Mouse (Mus musculus) liver, adult 2 months (tissue): Measurements from ENCODE around the gene Psma7. TPM values are rescaled to one million over a fixed set of nuclear protein-coding genes. Genes with fewer than 3 reads are reported as not detected.

Experiments
- DNase-seq: peaks from one replicate; pipeline ENCODE4 v3.0.0-alpha.2; 2011; ENCODE audit warnings: low read depth, low spot score; ENCODE audit errors: extremely low read depth
- H3K27ac ChIP-seq: fragments of 200-500 bp; replicated peaks from 2 replicates; pipeline ENCODE4 v1.5.1; 2012; ENCODE audit warnings: low read depth, mild to moderate bottlenecking, control low read depth, inconsistent platforms, low read length; ENCODE audit not compliant: insufficient read depth
- H3K27me3 ChIP-seq: fragments of 200-500 bp; 2 replicates; pipeline ENCODE4 v1.6.1; 2012; ENCODE audit warnings: mild to moderate bottlenecking, moderate library complexity, low read length, inconsistent platforms; ENCODE audit not compliant: control insufficient read depth, insufficient read depth
- H3K36me3 ChIP-seq: fragments of 200-500 bp; 2 replicates; pipeline ENCODE4 v1.6.1; 2012; ENCODE audit warnings: low read length, inconsistent platforms; ENCODE audit not compliant: control insufficient read depth, insufficient read depth
- H3K4me1 ChIP-seq: fragments of 200-500 bp; 2 replicates; pipeline ENCODE4 v1.6.1; 2011; ENCODE audit warnings: low read length; ENCODE audit not compliant: control insufficient read depth, insufficient read depth
- H3K4me3 ChIP-seq: fragments of 200-500 bp; 2 replicates; pipeline ENCODE4 v1.5.1; 2011; ENCODE audit warnings: low read depth, mild to moderate bottlenecking, control low read depth, low read length, moderate library complexity; ENCODE audit not compliant: insufficient read depth
- H3K79me2 ChIP-seq: fragments of 200-500 bp; 2 replicates; pipeline ENCODE4 v1.6.1; 2012; ENCODE audit warnings: inconsistent platforms, mild to moderate bottlenecking, low read length, moderate library complexity; ENCODE audit not compliant: control insufficient read depth, insufficient read depth
- H3K9ac ChIP-seq: fragments of 200-500 bp; 2 replicates; pipeline ENCODE4 v1.6.1; 2012; ENCODE audit warnings: low read depth, mild to moderate bottlenecking, control low read depth, inconsistent platforms, low read length
- CTCF ChIP-seq: fragments of 200-500 bp; IDR thresholded peaks from 2 replicates; pipeline ENCODE4 v1.5.1; 2011; ENCODE audit warnings: low read depth, low read length, control low read depth
- POLR2A ChIP-seq: fragments of 200-500 bp; IDR thresholded peaks from 2 replicates; pipeline ENCODE4 v1.6.1; 2011; ENCODE audit warnings: low read length, control low read depth; ENCODE audit not compliant: insufficient read depth; ENCODE audit errors: extremely low read depth
- WGBS: fragments of 180-500 bp; shearing (Covaris S2); methylation state at CpG from one replicate; pipeline ENCODE4 v1.1.7; 2018; 5-methylcytosine and 5-hydroxymethylcytosine counted together
- polyA plus RNA-seq: library from polyadenylated mRNA; depleted of rRNA; stranded (reverse); fragments of >200 nt; gene quantifications from 2 replicates; pipeline ENCODE4 v1.2.3, GENCODE M21; 2012
- total RNA-seq: library from RNA; depleted of rRNA; stranded (reverse); fragments of >200 nt; gene quantifications from 2 replicates; pipeline ENCODE4 v1.2.3, GENCODE M21; 2014

The Psma7 gene
- total and polyA plus RNA-seq, 2 experiments = 160 to 199 TPM

DNA sequence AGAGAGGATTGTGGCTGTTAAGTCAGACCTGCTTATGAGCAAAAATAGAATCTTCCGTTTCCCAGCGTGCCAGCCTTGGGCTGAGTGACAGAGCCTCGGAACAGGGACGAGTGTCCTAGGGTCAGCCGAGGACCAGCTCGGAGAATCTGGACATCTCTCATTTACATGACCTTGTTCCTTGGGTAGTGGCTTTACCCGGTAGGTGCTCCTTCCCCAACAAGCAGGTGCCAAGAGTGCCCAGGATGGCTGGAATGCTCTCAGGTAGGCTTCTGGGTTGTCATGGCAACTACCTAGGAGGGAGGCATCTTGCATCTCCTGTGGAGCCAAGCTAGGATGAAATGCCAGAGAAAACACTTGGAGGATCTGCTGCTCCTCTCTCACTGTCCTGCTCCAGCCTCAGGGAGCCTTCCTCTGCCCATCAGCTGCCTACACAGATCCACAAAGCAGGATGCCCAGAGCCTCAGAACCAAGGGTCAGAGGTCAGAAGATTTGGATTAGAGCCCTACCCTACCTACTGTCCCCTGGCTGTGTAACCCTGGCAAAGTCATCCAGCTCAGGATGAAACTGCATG, 22.1 kb downstream of the Psma7 start:
- DNase-seq = peak; percentile 43
- Histone ChIP-seq H3K36me3 (no peaks in the 10 kb centered on the region), H3K4me1 (no peaks in the 10 kb centered on the region), H3K79me2 (peaks cover 2% of the 10 kb centered on the region), H3K27me3 (no peaks in the 10 kb centered on the region), H3K27ac (no peak overlapping the region), H3K4me3 (no peak overlapping the region), H3K9ac (no peak overlapping the region)
- WGBS = 91% methylated on average over 7 of the region's 7 CpGs
- no peak for TF ChIP-seq POLR2A
- no peak for TF ChIP-seq CTCF

DNA sequence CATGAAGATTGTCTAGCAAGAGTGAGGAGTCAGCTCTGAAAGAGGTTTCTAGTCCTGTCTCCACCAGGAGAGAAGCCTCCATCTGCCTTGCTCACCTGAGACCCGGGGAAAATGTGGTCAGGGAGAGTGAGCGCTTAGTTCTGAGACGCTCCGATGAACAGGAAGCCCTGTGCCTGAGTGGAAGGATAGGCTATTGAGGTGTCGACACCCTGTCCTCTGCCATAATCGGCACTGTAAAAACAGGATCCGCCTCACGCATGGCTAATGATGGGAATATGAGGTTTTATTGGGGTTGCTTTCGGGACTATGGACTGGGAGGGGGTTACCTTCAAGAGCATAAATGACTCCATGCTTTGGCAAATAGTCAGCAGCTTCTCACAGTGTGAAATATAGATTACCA, 23.7 kb downstream of the Psma7 start:
- H3K9ac ChIP-seq = no peak overlapping the region
- no peaks in the 10 kb centered on the region for H3K27me3 ChIP-seq
- WGBS = 89% methylated on average over 9 of the region's 9 CpGs
- no peaks in the 10 kb centered on the region for H3K36me3 ChIP-seq
- H3K4me3 ChIP-seq = no peak overlapping the region
- H3K4me1 ChIP-seq = no peaks in the 10 kb centered on the region
- no peak for TF ChIP-seq POLR2A
- no peak for TF ChIP-seq CTCF
- no peak for DNase-seq
- no peak overlapping the region for H3K27ac ChIP-seq
- no peaks in the 10 kb centered on the region for H3K79me2 ChIP-seq

DNA sequence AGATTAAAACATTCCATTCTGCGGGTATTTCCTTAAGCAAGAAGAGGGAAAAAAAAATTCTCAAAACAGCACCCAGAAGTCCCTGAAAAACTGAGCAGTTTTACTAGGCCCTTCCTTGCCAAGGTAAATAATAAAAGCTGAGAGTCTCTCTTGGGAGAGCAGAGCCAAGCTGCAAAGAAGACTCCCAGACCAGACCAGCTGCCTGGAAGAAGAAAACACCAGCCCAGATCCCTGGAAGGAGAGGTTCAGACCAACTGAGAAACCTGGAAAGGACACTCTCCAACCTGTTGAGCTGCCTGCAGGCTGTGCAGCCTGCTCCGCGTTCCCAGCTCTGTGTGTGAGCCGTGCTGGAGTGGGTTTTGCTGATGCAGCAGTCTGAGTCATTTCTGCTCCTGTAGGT, 24.6 kb downstream of the Psma7 start:
- H3K79me2 ChIP-seq = no peaks in the 10 kb centered on the region
- H3K36me3 ChIP-seq = no peaks in the 10 kb centered on the region
- H3K4me1 ChIP-seq = no peaks in the 10 kb centered on the region
- H3K27ac ChIP-seq = no peak overlapping the region
- no peak overlapping the region for H3K4me3 ChIP-seq
- TF ChIP-seq CTCF (no peak), POLR2A (no peak)
- WGBS = 67% methylated on average over 4 of the region's 4 CpGs
- no peak overlapping the region for H3K9ac ChIP-seq
- H3K27me3 ChIP-seq = no peaks in the 10 kb centered on the region
- no peak for DNase-seq

- no peaks in the 10 kb centered on the region for H3K4me1 ChIP-seq
- WGBS = 81% methylated on average over 7 of the region's 7 CpGs
- H3K79me2 ChIP-seq = no peaks in the 10 kb centered on the region
- H3K36me3 ChIP-seq = no peaks in the 10 kb centered on the region
- no peaks in the 10 kb centered on the region for H3K27me3 ChIP-seq
- TF ChIP-seq CTCF (no peak), POLR2A (no peak)
- no peak overlapping the region for H3K4me3 ChIP-seq
- H3K27ac ChIP-seq = no peak overlapping the region
- no peak overlapping the region for H3K9ac ChIP-seq
- peak; percentile 58 for DNase-seq
These were observed 28.5 kb downstream of the Psma7 start for GRCm38 (mm10) chr2:180013686-180014085.

DNA sequence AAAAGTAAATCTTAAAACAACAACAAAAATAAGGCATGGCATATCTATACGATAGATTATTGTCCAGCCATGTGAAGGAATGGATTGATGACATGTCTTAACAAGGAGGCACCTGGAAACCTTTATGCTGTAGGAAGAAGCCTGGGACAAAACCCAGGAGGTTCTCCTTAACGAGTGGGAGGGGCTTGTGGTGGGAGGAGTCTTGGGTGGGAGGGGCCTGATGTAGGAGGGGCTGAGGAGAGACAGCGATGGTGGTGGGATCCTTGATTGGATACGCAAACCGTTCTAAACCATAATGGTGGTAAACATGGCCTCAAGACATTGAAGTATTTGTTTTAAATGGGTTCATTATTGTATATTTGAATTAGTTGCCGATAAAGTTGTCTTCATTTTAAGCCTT, 30.9 kb downstream of the Psma7 start:
- Histone ChIP-seq H3K79me2 (no peaks in the 10 kb centered on the region), H3K4me3 (no peak overlapping the region), H3K27ac (no peak overlapping the region), H3K9ac (no peak overlapping the region), H3K36me3 (no peaks in the 10 kb centered on the region), H3K27me3 (0 out of 2 replicates have a peak, but pooled peaks cover 5% of the 10 kb centered on the region), H3K4me1 (no peaks in the 10 kb centered on the region)
- no peak for DNase-seq
- 85% methylated on average over 6 of the region's 6 CpGs for WGBS
- TF ChIP-seq POLR2A (no peak), CTCF (no peak)

- TF ChIP-seq CTCF = no peak
- no peak for TF ChIP-seq POLR2A
- Histone ChIP-seq H3K36me3 (no peaks in the 10 kb centered on the region), H3K4me3 (no peak overlapping the region), H3K9ac (no peak overlapping the region), H3K79me2 (no peaks in the 10 kb centered on the region), H3K27ac (no peak overlapping the region), H3K27me3 (0 out of 2 replicates have a peak, but pooled peaks cover 7% of the 10 kb centered on the region), H3K4me1 (no peaks in the 10 kb centered on the region)
- no peak for DNase-seq
- 94% methylated on average over 7 of the region's 7 CpGs for WGBS
These were observed 31.5 kb downstream of the Psma7 start for GRCm38 (mm10) chr2:180010686-180011085.
